Mouse (Mus musculus): Measurements from ENCODE around the gene Atp5e.

Gene Atp5e

GRCm38 (mm10) chr2:174463789-174464523 lies at the start of gene Atp5e:
Gene Atp5e (minus strand): TSS chr2:174464105.
- peak; percentile 90 to 92 for DNase-seq (ENCODE audit: low spot score in 2 of 2)

- DNase-seq (ENCODE audit: low spot score in 2 of 2): no peak
Observed at GRCm38 (mm10) chr2:174509825-174510224, 45.9 kb upstream of the Atp5e start.

- no peak for DNase-seq (ENCODE audit: low spot score in 2 of 2)
Observed at GRCm38 (mm10) chr2:174507998-174508397, 44.1 kb upstream of the Atp5e start.

- DNase-seq (ENCODE audit: low spot score in 2 of 2): no peak
Observed at GRCm38 (mm10) chr2:174502831-174503460, 39.0 kb upstream of the Atp5e start.

- DNase-seq (ENCODE audit: low spot score in 2 of 2): no peak
Observed at GRCm38 (mm10) chr2:174502321-174502720, 38.4 kb upstream of the Atp5e start.

GRCm38 (mm10) chr2:174501517-174501916 lies 37.6 kb upstream of the Atp5e start:
- DNase-seq (ENCODE audit: low spot score in 2 of 2): no peak

- DNase-seq (ENCODE audit: low spot score in 2 of 2): no peak
Observed at GRCm38 (mm10) chr2:174500814-174501503, 37.1 kb upstream of the Atp5e start.

- DNase-seq (ENCODE audit: low spot score in 2 of 2): peak in 1 of 2 experiments; percentile 49
Observed at GRCm38 (mm10) chr2:174492858-174493257, 29.0 kb upstream of the Atp5e start.

GRCm38 (mm10) chr2:174487005-174487404 lies 23.1 kb upstream of the Atp5e start:
- DNase-seq (ENCODE audit: low spot score in 2 of 2): no peak

GRCm38 (mm10) chr2:174478746-174479145 lies 14.8 kb upstream of the Atp5e start:
- DNase-seq (ENCODE audit: low spot score in 2 of 2): no peak

GRCm38 (mm10) chr2:174477543-174478319 lies 13.8 kb upstream of the Atp5e start:
- no peak for DNase-seq (ENCODE audit: low spot score in 2 of 2)

GRCm38 (mm10) chr2:174473550-174473927 lies 9.6 kb upstream of the Atp5e start:
- DNase-seq (ENCODE audit: low spot score in 2 of 2): no peak

GRCm38 (mm10) chr2:174472818-174473549 lies 9.1 kb upstream of the Atp5e start, which contains the start of gene Prelid3b:
Gene Prelid3b (minus strand): TSS chr2:174473081.
- peak; percentile 99 to 100 for DNase-seq (ENCODE audit: low spot score in 2 of 2)

- DNase-seq (ENCODE audit: low spot score in 2 of 2): no peak
Observed at GRCm38 (mm10) chr2:174472407-174472806, 8.5 kb upstream of the Atp5e start.

GRCm38 (mm10) chr2:174470786-174471405 lies 7.0 kb upstream of the Atp5e start:
- DNase-seq (ENCODE audit: low spot score in 2 of 2): no peak

GRCm38 (mm10) chr2:174470333-174470732 lies 6.4 kb upstream of the Atp5e start:
- no peak for DNase-seq (ENCODE audit: low spot score in 2 of 2)

GRCm38 (mm10) chr2:174463370-174463769 lies 535 bp downstream of the Atp5e start:
- no peak for DNase-seq (ENCODE audit: low spot score in 2 of 2)

GRCm38 (mm10) chr2:174459365-174459764 lies 4.5 kb downstream of the Atp5e start:
- DNase-seq (ENCODE audit: low spot score in 2 of 2): no peak

- no peak for DNase-seq (ENCODE audit: low spot score in 2 of 2)
Observed at GRCm38 (mm10) chr2:174453681-174454080, 10.2 kb downstream of the Atp5e start.

- DNase-seq (ENCODE audit: low spot score in 2 of 2): no peak
Observed at GRCm38 (mm10) chr2:174450353-174450752, 13.6 kb downstream of the Atp5e start, which contains the start of gene Tubb1. Gene Tubb1 (plus strand): TSS chr2:174450695.

- no peak for DNase-seq (ENCODE audit: low spot score in 2 of 2)
Observed at GRCm38 (mm10) chr2:174448405-174448804, 15.5 kb downstream of the Atp5e start.

Data from natural killer cell, adult 2 months (primary cell).